Mouse (Mus musculus): ENCODE measurements at regions not wholly inside any gene's neighbourhood (a gene's known extent, or its start where the extent isn't known, plus 50 kb on each side); places are given as distances from the start of the nearest gene placed in this dataset.

GRCm38 (mm10) chr14:46179024-46179423 is 200.2 kb upstream of the Gm15217 start:
- TF ChIP-seq CTCF (IDR thresholded peaks at IDR 0.05; ENCODE audit: low read depth, low read length) (no peak), GATA1 (IDR thresholded peaks at IDR 0.05; ENCODE audit: borderline replicate concordance, low read length) (no peak), TAL1 (conservative IDR thresholded peaks at IDR 0.05; ENCODE audit: low read depth, low read length) (no peak)

Measured in G1E (cell line).